ENCODE assay signal across 21 mouse cellular contexts in the genomic region with DNA sequence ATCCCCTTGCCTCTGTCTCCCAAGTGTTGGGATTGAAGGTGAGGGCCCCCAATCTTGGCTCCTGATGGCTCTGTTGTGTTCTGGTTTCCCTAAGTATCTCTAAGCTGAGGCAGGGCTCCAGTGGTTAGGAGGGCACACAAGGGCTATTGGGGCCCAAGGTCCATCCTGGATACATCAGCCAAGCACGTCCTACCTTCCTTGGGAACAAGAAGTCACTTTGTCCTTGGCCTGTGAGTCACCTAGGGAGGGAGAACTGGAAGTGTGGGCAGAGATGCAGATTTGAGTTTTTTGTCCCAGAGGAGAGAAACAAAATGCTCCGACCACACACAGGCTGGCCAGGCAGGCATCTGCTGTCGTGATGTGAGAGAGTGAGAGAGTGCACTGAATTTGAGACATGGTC. TPM values are rescaled to one million over a fixed set of nuclear protein-coding genes. Genes with fewer than 3 reads are reported as not detected.
DNase-seq lines count a peak whose midpoint lies in the region; ATAC-seq lines count a peak whose summit lies in the region.
"Had no signal": no experiment of that assay in that cellular context is flagged by ENCODE, and none has a peak within 500 bp of the region (broad histone marks: within the 10 kb centered on the region; RNA-seq: fewer than 3 reads in every experiment).

No protein-coding gene starts in this region.

- no peak overlapping the region for H3K27ac ChIP-seq in embryonic facial prominence, embryonic 13.5 days
- H3K27ac ChIP-seq in midbrain, embryonic 14.5 days (replicated peaks; ENCODE audit: low read depth, low read length): no peak overlapping the region
- H3K27ac ChIP-seq: forebrain, embryonic 12.5 days; hindbrain, embryonic 12.5 days; kidney, postnatal 0 days; limb, embryonic 12.5 days; liver, embryonic 13.5 days; macrophage had no signal

- H3K36me3 ChIP-seq in megakaryocyte, embryonic 14.5 days (replicated peaks; ENCODE audit: low read length): no peaks in the 10 kb centered on the region
- H3K36me3 ChIP-seq in embryonic facial prominence, embryonic 13.5 days: no peaks in the 10 kb centered on the region
- H3K36me3 ChIP-seq in midbrain, embryonic 14.5 days (ENCODE audit: control insufficient read depth, insufficient read depth, low read length): no peaks in the 10 kb centered on the region
- H3K36me3 ChIP-seq: forebrain, embryonic 12.5 days; heart, embryonic 12.5 days; hindbrain, embryonic 12.5 days; limb, embryonic 12.5 days; liver, embryonic 13.5 days; lung, embryonic 15.5 days had no signal

- H3K4me1 ChIP-seq in megakaryocyte, embryonic 14.5 days: peaks cover 57% of the 10 kb centered on the region
- peaks cover 23% of the 10 kb centered on the region for H3K4me1 ChIP-seq in embryonic facial prominence, embryonic 13.5 days
- H3K4me1 ChIP-seq in midbrain, embryonic 14.5 days (ENCODE audit: control insufficient read depth, insufficient read depth, low read length): no peaks in the 10 kb centered on the region

- H3K4me2 ChIP-seq in embryonic facial prominence, embryonic 13.5 days: no peak overlapping the region
- H3K4me2 ChIP-seq in midbrain, embryonic 14.5 days (ENCODE audit: low read length): no peak overlapping the region
- H3K4me2 ChIP-seq: forebrain, embryonic 12.5 days; heart, embryonic 12.5 days; hindbrain, embryonic 12.5 days; limb, embryonic 12.5 days; liver, embryonic 13.5 days; lung, embryonic 15.5 days had no signal

- WGBS in embryonic facial prominence, embryonic 13.5 days: 63% methylated on average over 3 of the region's 3 CpGs
- WGBS in midbrain, embryonic 14.5 days: 72% methylated on average over 3 of the region's 3 CpGs

- peak overlapping the region; percentile 46 for H3K4me3 ChIP-seq in megakaryocyte, embryonic 14.5 days (replicated peaks)
- no peak overlapping the region for H3K4me3 ChIP-seq in embryonic facial prominence, embryonic 13.5 days
- H3K4me3 ChIP-seq in midbrain, embryonic 14.5 days (replicated peaks; ENCODE audit: low read depth, low read length): no peak overlapping the region
- H3K4me3 ChIP-seq: forebrain, embryonic 12.5 days; heart, embryonic 12.5 days; hindbrain, embryonic 12.5 days; limb, embryonic 12.5 days; liver, embryonic 13.5 days; lung, embryonic 15.5 days had no signal

- H3K27me3 ChIP-seq in megakaryocyte, embryonic 14.5 days (replicated peaks): peaks cover 50% of the 10 kb centered on the region
- H3K27me3 ChIP-seq in embryonic facial prominence, embryonic 13.5 days: no peaks in the 10 kb centered on the region
- no peaks in the 10 kb centered on the region for H3K27me3 ChIP-seq in midbrain, embryonic 14.5 days (ENCODE audit: control insufficient read depth, insufficient read depth, low read length)
- H3K27me3 ChIP-seq: limb, embryonic 12.5 days; liver, embryonic 13.5 days; lung, embryonic 15.5 days had no signal

- no peak for ATAC-seq in megakaryocyte, adult 5-6 weeks (ENCODE audit: poor library complexity, severe bottlenecking)
- no peak for ATAC-seq in embryonic facial prominence, embryonic 13.5 days (ENCODE audit: insufficient number of reproducible peaks, insufficient read depth, low FRiP score, low TSS enrichment, low read depth)
- ATAC-seq in midbrain, embryonic 14.5 days (ENCODE audit: low FRiP score, low TSS enrichment): no peak
- ATAC-seq: inflammation-experienced regulatory T-cells, adult 6 months had no signal

- no peaks in the 10 kb centered on the region for H3K9me3 ChIP-seq in megakaryocyte, embryonic 14.5 days
- H3K9me3 ChIP-seq in embryonic facial prominence, embryonic 13.5 days: no peaks in the 10 kb centered on the region
- H3K9me3 ChIP-seq in midbrain, embryonic 14.5 days (ENCODE audit: control insufficient read depth, low read length): no peaks in the 10 kb centered on the region
- H3K9me3 ChIP-seq: forebrain, embryonic 12.5 days; heart, embryonic 12.5 days; hindbrain, embryonic 12.5 days; limb, embryonic 12.5 days; liver, embryonic 13.5 days; lung, embryonic 15.5 days had no signal

- peak; percentile 58 to 68 for DNase-seq in adrenal gland, postnatal 36 days
- no peak for DNase-seq in adrenal gland, postnatal 4 days (ENCODE audit: low spot score in 2 of 2)
- DNase-seq in testis, postnatal 14 days (ENCODE audit: low spot score): peak; percentile 77
- no peak for DNase-seq in midbrain, embryonic 14.5 days
- no peak for DNase-seq in MN1 (ENCODE audit: low spot score)
- DNase-seq: B cell, adult 2 months; cerebellum, adult 9-10 months; gastrocnemius, postnatal 25 days; liver, embryonic 13.5 days; right cerebral cortex, adult 18-20 months had no signal

- 0 out of 2 replicates have a peak overlapping the region, but pooled peaks have one; percentile 11 for H3K9ac ChIP-seq in embryonic facial prominence, embryonic 13.5 days
- no peak overlapping the region for H3K9ac ChIP-seq in midbrain, embryonic 14.5 days (replicated peaks; ENCODE audit: low read length)
- H3K9ac ChIP-seq: forebrain, embryonic 12.5 days; heart, embryonic 12.5 days; hindbrain, embryonic 12.5 days; limb, embryonic 12.5 days; liver, embryonic 13.5 days; lung, embryonic 15.5 days had no signal

RNA-seq across cellular contexts. Expression of a gene that starts 19.2 kb away (rescaled TPM):
- 100 to 1,000 TPM in 1 of 2 experiments, 10 to 100 TPM in 1; 81.7 to 149 TPM for total RNA-seq in adrenal gland, postnatal 36 days (2021)
- total RNA-seq in adrenal gland, postnatal 4 days (2021): 10 to 100 TPM; 10.9 to 11.1 TPM
- polyA plus RNA-seq in megakaryocyte, embryonic 14.5 days (2012; ENCODE audit: insufficient read depth, low replicate concordance): 29.3 and 96.0 TPM in 2 replicates
- 11.0 and 12.9 TPM in 2 replicates for total RNA-seq in megakaryocyte, adult 5-6 weeks (2015)
- total RNA-seq in megakaryocyte, adult 5-6 weeks (2017): 9.4 and 20.3 TPM in 2 replicates
- polyA plus RNA-seq in embryonic facial prominence, embryonic 13.5 days (2015; fragmentation: Nextera tagmentation; extraction: Ambion mirVana): 29.0 and 29.9 TPM in 2 replicates
- 4.3 and 8.0 TPM in 2 replicates for polyA plus RNA-seq in midbrain, embryonic 14.5 days (2014; fragmentation: Nextera tagmentation; extraction: Ambion mirVana)

RNA-seq across cellular contexts. Expression of a gene that starts 31.0 kb away (rescaled TPM):
- 10 to 100 TPM; 11.2 to 17.2 TPM for total RNA-seq in adrenal gland, postnatal 36 days (2021)
- total RNA-seq in adrenal gland, postnatal 4 days (2021): 10 to 100 TPM; 18.5 to 23.1 TPM
- 11.8 and 16.6 TPM in 2 replicates for polyA plus RNA-seq in megakaryocyte, embryonic 14.5 days (2012; ENCODE audit: insufficient read depth, low replicate concordance)
- total RNA-seq in megakaryocyte, adult 5-6 weeks (2015): 7.7 and 9.5 TPM in 2 replicates
- 35.2 and 35.8 TPM in 2 replicates for total RNA-seq in megakaryocyte, adult 5-6 weeks (2017)
- 51.5 and 63.4 TPM in 2 replicates for polyA plus RNA-seq in embryonic facial prominence, embryonic 13.5 days (2015; fragmentation: Nextera tagmentation; extraction: Ambion mirVana)
- 13.9 and 20.0 TPM in 2 replicates for polyA plus RNA-seq in midbrain, embryonic 14.5 days (2014; fragmentation: Nextera tagmentation; extraction: Ambion mirVana)

RNA-seq across cellular contexts. Expression of a gene that starts 48.3 kb away (rescaled TPM):
- 100 to 1,000 TPM; 202 to 239 TPM for total RNA-seq in adrenal gland, postnatal 36 days (2021)
- 100 to 1,000 TPM; 162 to 179 TPM for total RNA-seq in adrenal gland, postnatal 4 days (2021)
- 88.8 and 345 TPM in 2 replicates for polyA plus RNA-seq in megakaryocyte, embryonic 14.5 days (2012; ENCODE audit: insufficient read depth, low replicate concordance)
- 60.1 and 74.7 TPM in 2 replicates for total RNA-seq in megakaryocyte, adult 5-6 weeks (2015)
- 31.8 and 44.9 TPM in 2 replicates for total RNA-seq in megakaryocyte, adult 5-6 weeks (2017)
- 317 and 358 TPM in 2 replicates for polyA plus RNA-seq in embryonic facial prominence, embryonic 13.5 days (2015; fragmentation: Nextera tagmentation; extraction: Ambion mirVana)
- polyA plus RNA-seq in midbrain, embryonic 14.5 days (2014; fragmentation: Nextera tagmentation; extraction: Ambion mirVana): 331 and 393 TPM in 2 replicates

Comparison
In these comparisons a context has a peak if more than half of its experiments do, and no peak if none do; other contexts are left out.
1. DNase-seq: peak in adrenal gland, postnatal 36 days (2 of 2) and testis, postnatal 14 days (single experiment); none in adrenal gland, postnatal 4 days (0 of 2), midbrain, embryonic 14.5 days (single experiment) and MN1 (single experiment).